Mouse (Mus musculus) CD8-positive naive resting alpha-beta T cell, adult 2 months (primary cell): ENCODE results near the gene Gzmd.

Experiments
- DNase-seq, 2 experiments: peaks; one replicate each; pipeline ENCODE4 v3.0.0; 2022; ENCODE audit warnings: low read depth in 2 of 2, low spot score in 2 of 2

Gene Gzmd

GRCm38 (mm10) chr14:56085167-56085566 lies 47.2 kb downstream of the Gzmd start, which contains the start of gene Mcpt8:
Mcpt8 (minus strand) TSS chr14:56085273.
- no peak for DNase-seq

- DNase-seq, result no peak
Measured at GRCm38 (mm10) chr14:56082016-56082415, 50.4 kb downstream of the Gzmd start.
